Mouse (Mus musculus): ENCODE results near the gene Rbm10. TPM values are rescaled to one million over a fixed set of nuclear protein-coding genes. Genes with fewer than 3 reads are reported as not detected.

The Rbm10 gene
- polyA plus RNA-seq (2012; rRNA removed; ENCODE audit: low replicate concordance), result 28.2 and 69.6 TPM in 2 replicates

DNA sequence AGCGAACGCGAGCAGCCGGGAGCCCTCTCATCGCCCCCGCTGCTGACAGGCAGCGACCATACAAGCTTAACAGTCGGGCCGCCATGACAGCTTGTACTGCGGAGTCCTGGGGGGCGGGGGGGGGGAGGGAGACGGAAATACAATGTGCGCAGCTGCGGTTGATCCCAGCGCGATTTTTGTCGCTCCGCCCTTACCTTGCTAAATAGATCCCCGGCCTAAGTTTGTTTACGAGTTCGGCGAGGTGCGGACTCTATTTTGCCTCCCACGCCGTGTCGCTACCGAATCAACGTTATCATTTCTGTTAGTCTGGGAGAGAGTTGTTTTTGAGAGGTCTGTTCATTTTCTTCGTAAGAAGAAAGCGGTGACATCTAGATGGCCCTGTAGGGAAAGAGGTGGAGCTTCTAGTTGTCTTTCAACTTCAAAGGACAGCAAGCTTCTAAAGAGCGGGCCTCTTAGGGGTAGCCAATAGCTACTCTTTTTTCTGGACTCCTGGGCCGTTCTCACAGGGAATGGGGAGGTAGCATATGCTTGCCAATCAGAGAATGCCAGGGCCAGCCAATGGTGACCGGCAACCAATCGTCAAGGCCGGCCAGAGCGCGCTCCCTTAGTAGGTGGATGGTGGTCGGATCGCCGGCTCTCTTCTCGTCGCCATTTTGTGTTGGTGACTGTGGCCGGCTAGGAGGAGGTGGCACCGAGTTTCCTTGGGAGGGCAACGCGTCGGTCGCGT, at the start of gene Rbm10, which contains the start of gene Ndufb11:
TSS of gene Rbm10 (plus strand) at position 328 of the 727 bp plus-strand sequence.
TSS of gene Ndufb11 (minus strand) at position 444 of the 727 bp plus-strand sequence.

DNA sequence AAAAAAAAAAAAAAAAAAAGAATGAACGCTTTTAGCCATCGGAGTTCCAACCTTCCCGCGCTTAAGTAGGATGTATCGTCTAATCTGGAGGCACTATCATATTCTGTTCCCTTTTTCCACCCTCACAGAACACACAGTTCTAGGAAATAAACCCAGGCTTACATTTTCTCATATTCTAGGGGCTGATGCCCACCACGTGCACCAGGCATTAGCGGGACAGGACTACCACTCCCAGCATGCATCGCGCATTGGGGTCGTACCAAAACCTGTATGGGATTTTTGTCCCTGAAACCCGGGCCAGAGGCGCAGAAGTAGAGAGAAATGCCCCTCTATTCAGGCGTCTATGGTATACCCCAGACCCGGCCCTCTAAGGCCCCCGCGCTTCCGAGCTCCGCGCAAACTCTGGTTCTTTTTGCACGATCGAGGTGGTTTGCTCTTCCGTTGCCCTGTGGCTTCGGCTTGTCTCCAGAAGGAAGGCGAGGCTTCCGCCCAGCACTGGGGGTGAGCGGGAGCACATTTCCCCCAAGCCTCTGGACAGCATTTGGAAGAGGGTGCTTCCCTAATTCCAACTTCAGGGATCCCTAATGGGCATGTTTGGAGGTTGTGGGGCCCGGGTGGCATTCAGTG, 40.8 kb downstream of the Rbm10 start, which contains the start of gene Uba1:
TSS of gene Uba1 (plus strand) at position 301 of the 627 bp plus-strand sequence.

DNA sequence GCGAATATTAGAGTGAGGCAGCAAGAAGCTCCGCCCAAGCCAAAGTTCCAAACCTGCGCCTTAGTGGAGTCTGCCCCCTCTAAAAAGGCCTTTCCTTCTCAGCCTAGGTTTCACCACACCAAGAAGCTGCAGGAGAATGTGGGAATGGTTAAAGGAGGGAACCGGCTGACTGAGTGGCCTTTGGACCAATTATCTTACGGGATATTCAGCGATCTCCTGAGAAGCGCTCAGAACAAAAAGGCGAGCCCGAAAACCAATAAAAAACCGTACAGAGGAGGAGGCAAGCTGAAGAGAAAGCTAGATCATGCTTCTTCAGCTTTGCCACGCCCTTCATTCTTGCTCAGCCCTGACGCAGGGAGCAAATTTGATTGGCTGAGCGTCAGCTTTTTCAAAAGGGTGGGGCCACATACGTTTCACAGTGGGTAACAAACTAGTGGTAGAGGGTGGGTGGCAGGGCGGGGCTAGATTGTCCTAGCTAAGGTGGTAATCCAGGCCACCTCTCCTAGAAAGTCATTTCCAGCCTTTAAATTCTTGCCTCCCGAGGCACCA, 70.3 kb downstream of the Rbm10 start, which contains the start of gene Cdk16:
TSS of gene Cdk16 (plus strand) at position 436 of the 549 bp plus-strand sequence.

Other genes with a start within 250 kb of the Rbm10 start
- gene Jade3, start 191.8 kb upstream of the Rbm10 start, polyA plus RNA-seq (2012; rRNA removed; ENCODE audit: low replicate concordance), result 0.70 and 0.91 TPM in 2 replicates
- not detected in 2 replicates for gene Rgn, start 67.7 kb upstream of the Rbm10 start, polyA plus RNA-seq (2012; rRNA removed; ENCODE audit: low replicate concordance)
- gene Ndufb11, start 116 bp downstream of the Rbm10 start, polyA plus RNA-seq (2012; rRNA removed; ENCODE audit: low replicate concordance), result 156 and 174 TPM in 2 replicates
- 271 and 335 TPM in 2 replicates for gene Uba1, start 40.8 kb downstream of the Rbm10 start, polyA plus RNA-seq (2012; rRNA removed; ENCODE audit: low replicate concordance)
- gene Cdk16, start 70.5 kb downstream of the Rbm10 start, polyA plus RNA-seq (2012; rRNA removed; ENCODE audit: low replicate concordance), result 237 and 267 TPM in 2 replicates
- gene Usp11, start 86.4 kb downstream of the Rbm10 start, polyA plus RNA-seq (2012; rRNA removed; ENCODE audit: low replicate concordance), result 5.8 and 28.5 TPM in 2 replicates
- gene Araf, start 180.3 kb downstream of the Rbm10 start, polyA plus RNA-seq (2012; rRNA removed; ENCODE audit: low replicate concordance), result 154 and 191 TPM in 2 replicates